Comparison of ENCODE assay signal across 7 mouse cellular contexts in the genomic region with DNA sequence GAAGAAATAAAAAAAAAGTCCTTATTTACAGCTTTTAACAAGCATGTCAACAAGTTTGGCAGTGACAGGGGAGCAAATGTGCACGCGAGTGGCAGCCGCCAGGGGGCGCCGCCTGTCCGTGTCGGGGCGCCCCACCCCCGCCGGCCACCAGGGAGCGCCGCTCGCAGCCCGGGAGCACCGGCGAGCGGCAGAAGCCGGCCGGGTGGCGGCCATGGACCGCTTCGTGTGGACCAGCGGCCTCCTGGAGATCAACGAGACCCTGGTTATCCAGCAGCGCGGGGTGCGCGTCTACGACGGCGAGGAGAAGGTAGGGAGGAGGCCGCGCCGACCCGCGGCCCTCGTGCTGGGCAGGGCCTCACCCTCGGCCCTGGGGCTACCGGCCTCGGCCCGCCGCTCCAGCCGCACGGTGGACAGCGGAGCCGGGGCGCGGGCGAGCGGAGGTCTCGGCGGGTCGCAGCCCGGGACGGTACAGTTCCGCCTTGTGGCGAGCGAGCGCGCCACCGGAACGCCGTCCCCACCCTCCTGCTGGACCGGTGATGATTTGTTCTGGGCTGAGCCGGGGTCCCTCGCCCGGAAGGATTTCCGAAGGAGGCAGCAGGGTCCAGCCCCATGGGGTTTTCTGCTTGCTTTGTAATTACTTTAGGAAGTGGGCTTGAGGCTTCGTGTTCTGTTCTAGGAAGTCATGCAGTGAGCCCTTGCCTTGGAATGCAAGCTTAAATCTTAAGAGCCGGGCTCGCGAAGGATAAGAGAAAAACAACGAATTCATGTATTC. TPM values are rescaled to one million over a fixed set of nuclear protein-coding genes. Genes with fewer than 3 reads are reported as not detected.
DNase-seq lines count a peak whose midpoint lies in the region; ATAC-seq lines count a peak whose summit lies in the region.

Gene Vps36, plus strand, starts transcription at position 150 of the 772 bp plus-strand sequence.

- peak within 1 kb of the TSS; percentile 99 for H3K27ac ChIP-seq in intestine, embryonic 16.5 days (ENCODE audit: low read length)
- peak within 1 kb of the TSS; percentile 96 for H3K27ac ChIP-seq in midbrain, embryonic 11.5 days (ENCODE audit: low read depth, low read length)

- peak within 1 kb of the TSS; percentile 92 for H3K4me3 ChIP-seq in intestine, embryonic 16.5 days (ENCODE audit: low read length)
- peak within 1 kb of the TSS; percentile 69 for H3K4me3 ChIP-seq in midbrain, embryonic 11.5 days (ENCODE audit: low read depth, low read length)

- WGBS in intestine, embryonic 16.5 days, result under 1% methylated on average over 61 of the region's 73 CpGs
- WGBS in midbrain, embryonic 11.5 days, result under 1% methylated on average over 72 of the region's 73 CpGs

- peak; percentile 95 for ATAC-seq in intestine, embryonic 16.5 days
- peak; percentile 97 for ATAC-seq in midbrain, embryonic 11.5 days (ENCODE audit: low FRiP score)

- H3K9ac ChIP-seq in intestine, embryonic 16.5 days (ENCODE audit: low read depth, low read length), result peak within 1 kb of the TSS; percentile 92
- peak within 1 kb of the TSS; percentile 94 for H3K9ac ChIP-seq in midbrain, embryonic 11.5 days (ENCODE audit: low read length)

- H3K36me3 ChIP-seq in intestine, embryonic 16.5 days (ENCODE audit: control insufficient read depth, insufficient read depth, low read length), result no peaks in the 10 kb centered on the region
- no peaks in the 10 kb centered on the region for H3K36me3 ChIP-seq in midbrain, embryonic 11.5 days (ENCODE audit: control insufficient read depth, insufficient read depth, low read length)

- no peaks in the 10 kb centered on the region for H3K9me3 ChIP-seq in intestine, embryonic 16.5 days (ENCODE audit: control insufficient read depth, low read length)
- H3K9me3 ChIP-seq in midbrain, embryonic 11.5 days (ENCODE audit: control insufficient read depth, low read length), result no peaks in the 10 kb centered on the region

- H3K27me3 ChIP-seq in intestine, embryonic 16.5 days (replicated peaks; ENCODE audit: control insufficient read depth, insufficient read depth, low read length), result no peaks in the 10 kb centered on the region
- H3K27me3 ChIP-seq in midbrain, embryonic 11.5 days (ENCODE audit: control insufficient read depth, insufficient read depth, low read length), result no peaks in the 10 kb centered on the region

- peak; percentile 93 for DNase-seq in adrenal gland, adult 2 months
- DNase-seq in embryo, embryonic 11.5 days (ENCODE audit: low read depth, low spot score), result peak; percentile 75
- DNase-seq in gastrocnemius, postnatal 4 days (ENCODE audit: low spot score in 2 of 2), result peak; percentile 88 to 90
- DNase-seq in left cerebral cortex, postnatal 36 days (ENCODE audit: low spot score in 2 of 2), result peak; percentile 88 to 90
- DNase-seq in midbrain, embryonic 11.5 days (ENCODE audit: low spot score, missing footprints), result peak; percentile 99
- DNase-seq in skeletal muscle tissue, adult 2 months (ENCODE audit: low read depth, low spot score), result peak; percentile 80

- H3K4me2 ChIP-seq in intestine, embryonic 16.5 days (ENCODE audit: low read depth, low read length), result peak within 1 kb of the TSS; percentile 54
- H3K4me2 ChIP-seq in midbrain, embryonic 11.5 days, result peak within 1 kb of the TSS; percentile 66

- H3K4me1 ChIP-seq in intestine, embryonic 16.5 days (ENCODE audit: control insufficient read depth, insufficient read depth, low read length), result 0 out of 2 replicates have a peak, but pooled peaks cover 6% of the 10 kb centered on the region
- H3K4me1 ChIP-seq in midbrain, embryonic 11.5 days (ENCODE audit: control insufficient read depth, insufficient read depth, low read length), result peaks cover 4% of the 10 kb centered on the region; the same call in 1 of the 2 replicates

- intact Hi-C loops in left cerebral cortex, postnatal 36 days (cut with DNase I), result loop anchor here (2.0 to 5.0 kb wide), 4 partner anchors 26 to 218 kb away; partner anchors contain the start of genes Mrps31, Nek3 and Slc25a15

RNA-seq across cellular contexts. Expression of gene Vps36, which starts in this region (rescaled TPM):
- 10 to 100 TPM; 29.9 to 36.2 TPM for total RNA-seq in adrenal gland, adult 2 months (2021)
- polyA plus RNA-seq in adrenal gland, adult 2 months (2012; rRNA removed), result 5.2 and 5.7 TPM in 2 replicates
- 10 to 100 TPM; 24.3 to 24.6 TPM for total RNA-seq in gastrocnemius, postnatal 4 days (2021)
- 28.9 and 34.0 TPM in 2 replicates for polyA plus RNA-seq in intestine, embryonic 16.5 days (2015; fragmentation: Nextera tagmentation; extraction: Ambion mirVana)
- total RNA-seq in left cerebral cortex, postnatal 36 days (2021), result 10 to 100 TPM; 24.9 to 28.1 TPM
- polyA plus RNA-seq in midbrain, embryonic 11.5 days (2014; fragmentation: Nextera tagmentation; extraction: Ambion mirVana), result 43.6 and 43.7 TPM in 2 replicates

Comparison
In these comparisons a context has a peak if more than half of its experiments do, and no peak if none do; other contexts are left out.
1. Peak in every context shown above with its lines: DNase-seq, ATAC-seq, H3K4me3 ChIP-seq and H3K27ac ChIP-seq.